Mouse (Mus musculus): ENCODE measurements around the gene Bbof1.

DNA sequence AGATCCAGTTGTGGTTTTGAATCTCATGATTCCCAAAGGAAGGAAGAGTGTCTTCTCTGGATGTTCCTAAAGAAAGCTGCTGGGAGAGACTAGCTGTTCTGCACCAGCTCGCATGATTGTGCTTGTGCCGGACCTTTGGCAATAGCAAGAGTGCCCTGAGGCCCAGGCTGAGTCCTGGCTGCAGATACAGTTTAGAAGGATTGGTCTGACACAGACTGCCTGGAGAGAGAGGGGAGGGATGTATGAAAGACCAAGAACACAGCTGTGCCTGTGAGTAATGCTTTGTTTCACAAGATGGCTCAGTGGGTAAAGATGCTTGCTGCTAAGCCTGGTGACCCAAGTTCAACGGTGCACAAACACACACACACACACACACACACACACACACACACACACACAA, 54.0 kb downstream of the Bbof1 start:
- TF ChIP-seq GATA1 (IDR thresholded peaks at IDR 0.05; ENCODE audit: low read length) (no peak), TAL1 (IDR thresholded peaks at IDR 0.05; ENCODE audit: low read length) (no peak)
